Mouse (Mus musculus) liver, embryonic 14.5 days (tissue): ENCODE data around the gene Tex28. TPM values are rescaled to one million over a fixed set of nuclear protein-coding genes. Genes with fewer than 3 reads are reported as not detected.
"Not testable (repeated sequence)": the region's sequence is repeated elsewhere in the genome, so short reads cannot be mapped to it uniquely, and the experiment has no call there.

Experiments used
- ATAC-seq: fragments of 200-750 bp; cut with Nextera tagmentation; 2 replicates; pipeline ENCODE4 v1.8.0; 2017; ENCODE audit warnings: moderate number of reproducible peaks, mild to moderate bottlenecking, moderate library complexity; ENCODE audit not compliant: insufficient read depth
- DNase-seq, 3 experiments: peaks; one replicate each; pipeline ENCODE4 v3.0.0-alpha.2; 2012 to 2013; ENCODE audit warnings: low read depth in 3 of 3, low spot score in 3 of 3
- H3K27ac ChIP-seq: fragments of 300-500 bp; sonication (generic); 2 replicates; pipeline ENCODE4 v1.5.1; 2014; ENCODE audit warnings: moderate library complexity, mild to moderate bottlenecking, control low read depth, inconsistent platforms
- H3K27me3 ChIP-seq: fragments of 300-500 bp; sonication (generic); 2 replicates; pipeline ENCODE4 v1.6.1; 2014; ENCODE audit warnings: mild to moderate bottlenecking, low read length, moderate library complexity; ENCODE audit not compliant: control insufficient read depth, insufficient read depth
- H3K36me3 ChIP-seq: fragments of 300-500 bp; sonication (generic); replicated peaks from 2 replicates; pipeline ENCODE4 v1.6.1; 2014; ENCODE audit warnings: low read depth; ENCODE audit not compliant: control insufficient read depth, insufficient read depth
- H3K4me1 ChIP-seq, 2 experiments: fragments of 200-500 bp in 1 of 2; fragments of 300-500 bp in 1 of 2; sonication (generic) in 1 of 2; replicated peaks; 2 replicates each; pipeline ENCODE4 v1.6.1; 2012 to 2014; ENCODE audit warnings: antibody characterized with exemption in 1 of 2, inconsistent platforms in 1 of 2, low read length in 1 of 2; ENCODE audit not compliant: control insufficient read depth in 2 of 2, insufficient read depth in 2 of 2
- H3K4me2 ChIP-seq: fragments of 300-500 bp; sonication (generic); 2 replicates; pipeline ENCODE4 v1.6.1; 2014; ENCODE audit warnings: low read depth, mild to moderate bottlenecking, control low read depth, moderate library complexity
- H3K4me3 ChIP-seq, 2 experiments: fragments of 200-500 bp in 1 of 2; fragments of 300-500 bp in 1 of 2; sonication (generic) in 1 of 2; 2 replicates each; pipeline ENCODE4 v1.5.1; 2012 to 2014; ENCODE audit warnings: low read depth in 2 of 2, low read length in 2 of 2, mild to moderate bottlenecking in 2 of 2, control low read depth in 1 of 2, inconsistent platforms in 1 of 2, moderate library complexity in 1 of 2; ENCODE audit not compliant: insufficient read depth in 1 of 2
- H3K9ac ChIP-seq: fragments of 300-500 bp; sonication (generic); replicated peaks from 2 replicates; pipeline ENCODE4 v1.6.1; 2014; ENCODE audit warnings: mild to moderate bottlenecking, control low read depth, moderate library complexity
- H3K9me3 ChIP-seq: fragments of 300-500 bp; sonication (generic); 2 replicates; pipeline ENCODE4 v1.6.1; 2016; ENCODE audit warnings: low read length, mixed read lengths; ENCODE audit not compliant: control insufficient read depth
- CTCF ChIP-seq: IDR thresholded peaks from 2 replicates; pipeline ENCODE4 v1.5.1; 2016; ENCODE audit warnings: antibody characterized with exemption, low read depth, control low read depth
- EP300 ChIP-seq: IDR thresholded peaks from 2 replicates; pipeline ENCODE4 v1.6.1; 2016; ENCODE audit warnings: antibody characterized with exemption, low read depth
- WGBS: fragments of 180-500 bp; shearing (Covaris S2); extraction: QIAGEN DNeasy Blood & Tissue Kit; methylation state at CpG from one replicate; pipeline ENCODE4 v1.1.7; 2014; ENCODE audit not compliant: insufficient replicate concordance; 5-methylcytosine and 5-hydroxymethylcytosine counted together
- polyA plus RNA-seq, 2 experiments: library from polyadenylated mRNA; depleted of rRNA in 1 of 2; stranded (reverse) in 1 of 2; unstranded in 1 of 2; fragments of >200 nt; fragmentation: Nextera tagmentation in 1 of 2; extraction: Ambion mirVana in 1 of 2; gene quantifications; 2 replicates each; pipeline versions ENCODE4 v1.2.1 to v1.2.3; 2012 to 2014

Gene Tex28
- not detected in 2 replicates for polyA plus RNA-seq (2012; rRNA removed)
- not detected in 2 replicates for polyA plus RNA-seq (2014; fragmentation: Nextera tagmentation; extraction: Ambion mirVana)

GRCm38 (mm10) chrX:74167738-74168137, at the start of gene Tex28:
Gene Tex28 (minus strand): TSS chrX:74167838.
- Histone ChIP-seq H3K4me3 (no peak within 1 kb of the TSS), H3K36me3 (no peaks in the 10 kb centered on the region), H3K27ac (no peak within 1 kb of the TSS), H3K4me1 (no peaks in the 10 kb centered on the region), H3K9ac (no peak within 1 kb of the TSS), H3K4me2 (no peak within 1 kb of the TSS), H3K27me3 (no peaks in the 10 kb centered on the region), H3K9me3 (no peaks in the 10 kb centered on the region)
- ATAC-seq (no peak), DNase-seq (no peak)
- TF ChIP-seq EP300 = no peak
- no peak for TF ChIP-seq CTCF
- 58% methylated on average over 1 of the region's 1 CpGs for WGBS

GRCm38 (mm10) chrX:74203556-74203955, 35.9 kb upstream of the Tex28 start:
- H3K9ac ChIP-seq = no peak overlapping the region
- no peaks in the 10 kb centered on the region for H3K9me3 ChIP-seq
- DNase-seq = no peak
- no peak for TF ChIP-seq EP300
- no peak for TF ChIP-seq CTCF
- no peak overlapping the region for H3K4me2 ChIP-seq
- no peaks in the 10 kb centered on the region for H3K36me3 ChIP-seq
- H3K4me1 ChIP-seq = no peaks in the 10 kb centered on the region
- no peak overlapping the region for H3K27ac ChIP-seq
- no peak overlapping the region for H3K4me3 ChIP-seq
- 50% methylated on average over 2 of the region's 2 CpGs for WGBS
- no peaks in the 10 kb centered on the region for H3K27me3 ChIP-seq
- ATAC-seq = no peak

GRCm38 (mm10) chrX:74176959-74177358, 9.3 kb upstream of the Tex28 start, which contains the start of gene Tktl1:
Gene Tktl1 (plus strand): TSS chrX:74177259.
- ATAC-seq (no peak), DNase-seq (no peak)
- Histone ChIP-seq H3K36me3 (no peaks in the 10 kb centered on the region), H3K27me3 (no peaks in the 10 kb centered on the region), H3K9me3 (no peaks in the 10 kb centered on the region), H3K4me2 (no peak within 1 kb of the TSS), H3K4me3 (no peak within 1 kb of the TSS), H3K9ac (no peak within 1 kb of the TSS), H3K4me1 (no peaks in the 10 kb centered on the region), H3K27ac (no peak within 1 kb of the TSS)
- 75% methylated on average over 17 of the region's 17 CpGs for WGBS
- TF ChIP-seq EP300 = no peak
- no peak for TF ChIP-seq CTCF

GRCm38 (mm10) chrX:74135263-74135662, 32.4 kb downstream of the Tex28 start, which contains the start of gene Mecp2:
Gene Mecp2 (minus strand): TSS chrX:74135363.
- not testable (repeated sequence) for DNase-seq, H3K4me3 ChIP-seq, H3K36me3 ChIP-seq, H3K9me3 ChIP-seq, H3K27me3 ChIP-seq, H3K4me2 ChIP-seq, H3K4me1 ChIP-seq, H3K27ac ChIP-seq, ATAC-seq, H3K9ac ChIP-seq
- 9% methylated on average over 1 of the region's 1 CpGs for WGBS

- no peaks in the 10 kb centered on the region for H3K27me3 ChIP-seq
- no peak within 1 kb of the TSS for H3K27ac ChIP-seq
- TF ChIP-seq EP300 (no peak), CTCF (no peak)
- H3K4me2 ChIP-seq = no peak within 1 kb of the TSS
- no peaks in the 10 kb centered on the region for H3K36me3 ChIP-seq
- H3K4me1 ChIP-seq = no peaks in the 10 kb centered on the region
- no peak within 1 kb of the TSS for H3K4me3 ChIP-seq
- no peak for ATAC-seq
- no peak within 1 kb of the TSS for H3K9ac ChIP-seq
- DNase-seq = no peak
- no peaks in the 10 kb centered on the region for H3K9me3 ChIP-seq
Measured at GRCm38 (mm10) chrX:74127164-74127563, 40.5 kb downstream of the Tex28 start, which contains the start of gene Opn1mw. Gene Opn1mw (plus strand): TSS chrX:74127464.
